Mouse (Mus musculus): ENCODE results near the gene Psg19.
"Not testable (repeated sequence)": the region's sequence is repeated elsewhere in the genome, so short reads cannot be mapped to it uniquely, and the experiment has no call there.

DNA sequence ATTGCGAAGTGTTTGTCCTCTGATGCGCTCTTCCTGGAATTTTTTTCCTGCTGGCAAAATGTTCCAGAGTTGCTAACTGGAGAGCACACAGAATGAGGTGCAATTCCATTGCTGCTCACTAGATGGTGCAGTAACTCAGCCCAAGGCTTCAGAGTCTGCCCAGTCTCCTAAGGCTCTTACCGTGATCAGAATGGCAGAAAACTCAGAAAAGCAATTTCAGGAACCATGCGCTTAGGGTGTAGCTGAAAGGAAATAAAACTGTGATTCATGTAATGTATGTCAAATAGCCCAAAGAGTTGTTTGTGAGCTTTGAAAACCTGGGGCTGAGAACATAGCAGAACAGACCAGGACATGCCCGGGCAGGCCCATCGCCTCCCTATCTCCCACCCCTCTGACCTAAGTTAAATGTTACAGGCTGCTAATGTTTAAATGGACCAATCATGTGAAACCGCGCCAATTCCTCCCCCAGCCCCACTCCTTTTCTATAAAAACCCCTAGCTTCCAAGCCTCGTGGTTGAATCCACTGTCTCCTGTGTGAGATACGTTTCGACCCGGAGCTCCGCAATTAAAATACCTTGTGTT, 48.3 kb downstream of the Psg19 start:
- peak; percentile 60; the same call in 1 of the 2 replicates for TF ChIP-seq CTCF (IDR thresholded peaks at IDR 0.05; ENCODE audit: extremely low read depth, insufficient read length, insufficient replicate concordance, low read depth, low read length)
- not testable (repeated sequence) for TF ChIP-seq POLR2A (IDR thresholded peaks at IDR 0.05; ENCODE audit: low read depth, low read length)

All from small intestine, adult 2 months (tissue).